Mouse (Mus musculus) liver, embryonic 14.5 days (tissue): ENCODE measurements around the gene Sparcl1.

Source experiments
- CTCF ChIP-seq: IDR thresholded peaks from 2 replicates; pipeline ENCODE4 v1.5.1; 2016; ENCODE audit warnings: antibody characterized with exemption, low read depth, control low read depth
- EP300 ChIP-seq: IDR thresholded peaks from 2 replicates; pipeline ENCODE4 v1.6.1; 2016; ENCODE audit warnings: antibody characterized with exemption, low read depth

DNA sequence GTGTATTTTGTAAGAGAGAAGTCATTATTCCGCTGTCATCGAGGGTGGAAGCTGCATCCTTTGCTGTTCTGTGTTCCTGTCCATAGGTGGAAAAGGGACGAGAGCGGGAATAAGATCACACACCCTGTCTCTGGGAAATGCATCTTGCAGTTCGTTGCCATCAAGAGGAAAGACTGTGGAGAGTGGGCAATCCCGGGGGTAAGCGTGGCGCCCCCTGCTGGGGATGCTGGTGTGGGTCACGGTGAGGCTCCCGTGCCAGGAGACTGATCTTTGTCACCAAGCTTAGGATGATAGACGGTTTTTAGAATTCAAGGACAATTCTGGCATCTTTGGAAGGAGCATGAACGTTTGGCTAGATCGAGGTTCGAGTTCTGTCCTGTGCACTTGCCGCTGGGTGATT is 55.5 kb downstream of the Sparcl1 start:
- TF ChIP-seq CTCF (peak; percentile 91), EP300 (no peak)
